Mouse (Mus musculus) kidney, postnatal 10 days (tissue): ENCODE data around the gene Hist1h3c.

Experiments used
- DNase-seq: peaks from one replicate; pipeline ENCODE4 v3.0.0; 2021; ENCODE audit warnings: mixed read lengths

Gene Hist1h3c

GRCm38 (mm10) chr13:23739069-23739921 is 6.1 kb downstream of the Hist1h3c start:
- DNase-seq = peak; percentile 95

- DNase-seq = peak; percentile 93
Observed at GRCm38 (mm10) chr13:23738677-23739068, 6.7 kb downstream of the Hist1h3c start, which contains the start of gene Hist1h1c. TSS of gene Hist1h1c (plus strand) at chr13:23738808.

DNA sequence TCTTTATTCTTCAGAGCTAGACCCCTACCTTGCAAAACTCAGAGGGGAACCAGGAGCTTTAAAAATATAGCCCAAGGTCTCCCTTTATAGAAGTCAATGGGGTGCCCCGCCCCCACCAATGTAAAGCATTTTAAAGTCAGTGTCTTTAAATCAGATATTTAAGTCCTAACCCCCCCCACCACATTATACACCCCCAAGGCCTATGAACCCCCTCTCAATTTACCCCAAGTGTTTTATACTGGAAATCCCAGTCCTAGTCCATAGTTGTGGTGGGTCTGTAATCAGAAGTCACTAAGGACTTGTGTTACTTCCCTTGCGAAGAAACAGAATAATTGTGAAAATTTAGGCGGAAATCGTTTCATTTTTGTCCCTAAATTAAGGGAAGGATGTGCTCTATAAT is 7.4 kb downstream of the Hist1h3c start:
- peak; percentile 44 for DNase-seq

- DNase-seq = no peak
Observed at GRCm38 (mm10) chr13:23737091-23737490, 8.3 kb downstream of the Hist1h3c start.

- DNase-seq = peak; percentile 43
Observed at GRCm38 (mm10) chr13:23732156-23732804, 13.1 kb downstream of the Hist1h3c start.

GRCm38 (mm10) chr13:23730479-23730878 is 14.9 kb downstream of the Hist1h3c start:
- peak; percentile 59 for DNase-seq

DNA sequence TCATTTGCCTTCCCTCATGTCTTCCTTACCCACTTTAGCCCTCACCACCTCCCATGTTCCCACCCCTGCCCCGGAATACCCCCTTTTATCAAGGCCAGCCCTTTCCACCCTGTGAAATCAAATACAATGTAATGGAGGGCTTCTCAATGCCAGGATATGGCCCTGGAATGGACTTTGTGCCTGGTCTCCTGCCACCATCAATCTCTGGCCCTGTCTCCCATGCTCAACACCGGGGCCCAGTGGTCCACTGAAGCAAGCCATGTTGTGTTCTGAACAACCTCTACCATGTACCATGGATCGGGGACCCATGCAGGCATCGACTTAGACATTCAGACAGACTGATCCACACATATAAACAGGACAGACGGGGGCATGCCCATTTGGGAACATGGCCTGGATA is 15.7 kb downstream of the Hist1h3c start:
- DNase-seq = no peak

DNA sequence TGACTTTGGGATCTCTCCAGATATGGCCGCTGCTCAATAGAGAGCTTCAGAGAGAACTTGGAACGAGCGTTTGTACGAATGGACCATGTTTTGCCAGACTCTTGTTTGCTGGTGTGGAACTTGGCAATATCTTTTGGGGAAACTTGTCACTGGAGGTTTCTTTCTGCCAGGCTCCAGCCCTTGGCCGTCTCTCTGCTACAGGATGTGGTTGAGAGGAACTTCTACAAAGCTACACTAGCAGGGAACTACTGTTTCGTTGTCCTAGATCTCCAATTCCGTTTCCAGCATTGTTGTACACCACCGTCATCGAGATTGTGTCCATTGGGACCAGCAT is 16.2 kb downstream of the Hist1h3c start:
- DNase-seq = peak; percentile 2

DNA sequence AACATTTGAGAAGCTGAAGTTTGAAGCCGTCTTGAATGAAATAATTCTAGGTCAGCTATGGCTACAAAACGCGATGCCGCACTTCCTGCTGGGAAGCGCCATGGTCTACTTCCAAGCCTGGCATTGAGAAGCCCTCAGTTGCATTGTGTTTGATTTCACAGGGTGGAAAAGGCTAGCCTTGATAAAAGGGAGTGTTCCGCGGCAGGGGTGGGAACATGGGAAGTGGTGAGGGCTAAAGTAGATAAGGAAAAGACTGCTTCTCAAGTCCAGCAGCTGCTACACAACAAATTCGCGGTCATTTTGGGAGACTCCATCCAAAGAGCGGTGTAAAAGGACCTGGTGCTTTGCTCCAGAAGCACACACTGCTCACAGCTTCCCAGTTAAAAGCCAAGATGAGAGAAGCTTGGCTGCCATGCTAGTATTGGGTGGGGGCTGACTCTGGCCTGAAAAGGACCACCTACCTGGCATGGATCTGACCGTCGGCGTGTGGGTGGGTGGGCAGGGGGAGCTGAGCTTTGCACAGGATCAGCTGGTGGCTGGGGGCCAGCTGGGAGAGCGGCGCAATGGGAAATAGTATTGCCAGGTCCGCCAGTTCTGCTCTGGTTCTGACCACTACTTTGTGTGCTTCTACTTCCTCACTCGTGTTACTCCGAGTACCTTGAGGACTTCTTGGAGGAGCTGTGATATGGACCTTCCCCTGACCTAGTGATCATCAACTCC is 16.8 kb downstream of the Hist1h3c start:
- peak; percentile 3 for DNase-seq

- peak; percentile 0 for DNase-seq
Observed at GRCm38 (mm10) chr13:23725213-23725612, 20.2 kb downstream of the Hist1h3c start.

GRCm38 (mm10) chr13:23724239-23724638 is 21.2 kb downstream of the Hist1h3c start:
- DNase-seq = peak; percentile 2

DNA sequence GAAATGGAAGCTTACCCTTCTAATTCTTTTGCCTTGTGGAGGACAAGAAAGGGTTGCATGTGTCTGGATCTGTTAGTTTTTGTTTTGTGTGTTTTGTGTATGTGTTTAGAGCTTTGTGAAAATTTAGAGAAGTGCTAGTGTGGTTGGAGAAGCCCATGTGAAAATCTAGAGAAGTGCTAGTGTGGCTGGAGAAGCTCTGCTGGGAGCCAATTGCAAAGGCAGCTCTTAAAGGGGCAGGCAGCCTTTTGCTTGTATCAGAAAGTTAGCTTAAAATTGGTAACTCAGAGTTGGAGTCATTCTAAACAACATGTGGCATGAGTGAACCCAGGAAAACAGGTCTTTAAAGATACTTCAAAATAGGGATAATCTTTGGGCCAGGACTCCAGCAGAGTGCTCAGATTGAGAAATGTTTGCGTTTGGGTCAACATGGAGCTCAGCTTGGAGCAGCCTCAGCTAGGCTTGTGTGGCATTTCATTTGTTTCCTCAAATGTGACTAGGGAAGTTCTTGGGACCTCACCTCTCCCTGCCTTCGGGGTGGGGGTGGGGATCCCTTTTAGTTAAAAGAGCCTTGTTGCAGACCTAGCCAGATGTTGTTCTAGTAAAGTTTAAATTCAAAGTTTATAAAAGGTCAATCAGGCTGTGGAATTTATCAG is 27.7 kb downstream of the Hist1h3c start:
- DNase-seq = peak; percentile 4

GRCm38 (mm10) chr13:23717176-23717575 is 28.2 kb downstream of the Hist1h3c start:
- DNase-seq = peak; percentile 2

- peak; percentile 1 for DNase-seq
Observed at GRCm38 (mm10) chr13:23716261-23717042, 28.9 kb downstream of the Hist1h3c start.

DNA sequence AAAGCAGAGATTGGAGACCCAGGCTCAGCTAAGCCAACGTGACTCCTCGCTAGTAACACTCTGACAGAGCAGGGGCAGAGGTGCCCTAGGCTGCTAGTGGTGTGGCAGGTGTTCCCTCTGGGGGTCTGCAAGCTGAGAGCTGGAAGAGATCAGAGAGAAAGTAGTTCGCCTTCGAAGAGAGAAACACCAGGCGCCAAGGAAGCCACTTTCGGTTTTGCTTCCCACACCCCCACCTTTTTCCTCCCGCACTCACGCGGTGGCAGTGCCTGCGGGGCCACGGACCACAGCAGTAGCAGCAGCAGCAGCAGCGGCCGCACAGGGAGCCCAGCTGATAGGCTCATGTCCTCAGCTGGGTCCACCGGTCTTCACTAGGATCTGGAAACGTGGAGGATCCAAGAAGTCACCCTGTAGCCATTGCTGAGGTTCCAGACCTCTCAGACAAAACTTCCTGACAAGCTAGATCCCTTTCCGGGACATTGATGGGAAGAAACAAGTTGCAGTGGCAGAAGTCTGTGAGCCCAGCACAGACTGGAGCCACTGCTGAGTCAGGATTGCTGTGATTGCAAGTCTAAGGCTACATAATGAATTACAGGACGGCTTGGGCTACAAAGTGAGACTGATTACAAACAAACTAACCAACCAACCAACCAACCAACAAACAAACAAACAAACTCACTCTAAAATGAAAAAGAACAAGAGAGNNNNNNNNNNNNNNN is 34.9 kb downstream of the Hist1h3c start, which contains the start of gene Hfe:
TSS of gene Hfe (minus strand) at position 481 of the 716 bp plus-strand sequence.
- DNase-seq = peak; percentile 71

DNA sequence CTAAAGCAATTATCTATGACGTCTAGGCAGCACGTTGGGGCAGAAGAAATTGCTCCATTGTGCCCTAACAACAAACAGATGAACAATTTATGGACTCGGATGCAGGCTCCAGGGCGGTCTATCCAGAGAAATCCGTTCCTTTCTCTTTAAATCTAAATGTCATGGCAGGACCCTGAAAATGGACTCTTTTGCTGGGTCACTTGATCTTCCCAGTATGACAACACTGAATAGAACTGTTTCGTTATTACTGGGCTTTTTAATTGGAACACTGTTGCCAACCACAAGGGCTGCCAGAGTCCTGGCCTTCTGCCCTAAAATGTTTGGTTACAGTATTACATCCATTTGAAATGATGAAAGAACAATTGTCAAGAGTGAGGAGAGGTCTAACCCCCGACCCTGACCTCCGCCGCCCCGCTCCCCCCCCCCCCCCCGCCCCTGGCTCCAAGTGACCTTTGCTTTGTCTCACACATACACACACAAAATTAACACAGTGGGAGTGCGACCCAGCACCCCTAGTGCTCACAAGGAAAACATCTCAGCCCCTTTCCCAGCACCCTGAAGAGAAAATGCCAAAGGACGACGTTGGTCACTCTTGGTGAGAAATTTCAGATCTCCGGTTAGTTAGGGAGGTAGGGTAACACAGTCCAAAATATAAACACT is 35.6 kb downstream of the Hist1h3c start:
- no peak for DNase-seq

- DNase-seq = peak; percentile 24
Observed at GRCm38 (mm10) chr13:23708654-23709053, 36.7 kb downstream of the Hist1h3c start.

DNA sequence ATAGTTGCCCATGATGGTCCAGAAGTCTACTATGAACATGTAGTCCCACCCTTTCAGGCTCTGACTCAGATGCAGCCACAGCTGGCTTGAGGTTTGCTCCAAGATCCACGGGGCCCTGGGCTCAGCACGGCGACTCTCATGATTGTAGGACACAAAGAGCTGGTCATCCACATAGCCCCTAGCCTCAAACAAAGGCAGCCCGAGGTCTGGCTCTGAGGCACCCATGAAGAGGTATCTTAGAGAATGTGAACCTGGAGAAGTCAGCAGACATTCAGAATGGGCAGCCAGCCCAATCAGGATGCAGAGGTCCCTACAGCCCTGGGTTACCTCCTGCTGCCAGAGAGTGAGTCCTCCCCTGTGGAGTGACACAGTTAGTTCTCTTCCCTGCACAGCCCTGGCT is 37.4 kb downstream of the Hist1h3c start:
- DNase-seq = no peak

DNA sequence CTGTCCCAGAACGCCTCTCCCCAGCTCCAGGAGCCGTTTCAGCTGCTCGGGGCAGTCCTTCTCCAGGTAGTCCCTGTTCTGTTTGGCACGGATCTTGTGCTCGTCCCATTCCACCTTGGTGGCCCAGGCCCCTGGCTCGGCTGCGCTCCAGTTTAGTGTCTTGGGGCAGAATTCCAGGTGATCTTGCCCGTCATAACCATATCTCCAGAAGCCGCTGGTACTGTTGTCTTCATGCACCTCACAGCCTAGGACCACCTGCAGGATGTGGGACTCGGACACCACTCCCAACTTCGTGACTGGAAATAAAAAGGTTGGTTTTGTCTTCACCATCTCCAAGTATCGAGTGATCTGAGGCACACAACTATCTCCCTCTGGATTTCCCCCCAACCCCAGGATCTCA is 38.6 kb downstream of the Hist1h3c start:
- no peak for DNase-seq

- DNase-seq = no peak
Observed at GRCm38 (mm10) chr13:23705751-23706356, 39.5 kb downstream of the Hist1h3c start.
